Mouse (Mus musculus) liver, embryonic 14.5 days (tissue): ENCODE data around the gene Shld2. TPM values are rescaled to one million over a fixed set of nuclear protein-coding genes. Genes with fewer than 3 reads are reported as not detected.

Experiments
- ATAC-seq: fragments of 200-750 bp; cut with Nextera tagmentation; 2 replicates; pipeline ENCODE4 v1.8.0; 2017; ENCODE audit warnings: moderate number of reproducible peaks, mild to moderate bottlenecking, moderate library complexity; ENCODE audit not compliant: insufficient read depth
- DNase-seq, 3 experiments: peaks; one replicate each; pipeline ENCODE4 v3.0.0-alpha.2; 2012 to 2013; ENCODE audit warnings: low read depth in 3 of 3, low spot score in 3 of 3
- H3K27ac ChIP-seq: fragments of 300-500 bp; sonication (generic); 2 replicates; pipeline ENCODE4 v1.5.1; 2014; ENCODE audit warnings: moderate library complexity, mild to moderate bottlenecking, control low read depth, inconsistent platforms
- H3K27me3 ChIP-seq: fragments of 300-500 bp; sonication (generic); 2 replicates; pipeline ENCODE4 v1.6.1; 2014; ENCODE audit warnings: mild to moderate bottlenecking, low read length, moderate library complexity; ENCODE audit not compliant: control insufficient read depth, insufficient read depth
- H3K36me3 ChIP-seq: fragments of 300-500 bp; sonication (generic); replicated peaks from 2 replicates; pipeline ENCODE4 v1.6.1; 2014; ENCODE audit warnings: low read depth; ENCODE audit not compliant: control insufficient read depth, insufficient read depth
- H3K4me1 ChIP-seq, 2 experiments: fragments of 200-500 bp in 1 of 2; fragments of 300-500 bp in 1 of 2; sonication (generic) in 1 of 2; replicated peaks; 2 replicates each; pipeline ENCODE4 v1.6.1; 2012 to 2014; ENCODE audit warnings: antibody characterized with exemption in 1 of 2, inconsistent platforms in 1 of 2, low read length in 1 of 2; ENCODE audit not compliant: control insufficient read depth in 2 of 2, insufficient read depth in 2 of 2
- H3K4me2 ChIP-seq: fragments of 300-500 bp; sonication (generic); 2 replicates; pipeline ENCODE4 v1.6.1; 2014; ENCODE audit warnings: low read depth, mild to moderate bottlenecking, control low read depth, moderate library complexity
- H3K4me3 ChIP-seq, 2 experiments: fragments of 200-500 bp in 1 of 2; fragments of 300-500 bp in 1 of 2; sonication (generic) in 1 of 2; 2 replicates each; pipeline ENCODE4 v1.5.1; 2012 to 2014; ENCODE audit warnings: low read depth in 2 of 2, low read length in 2 of 2, mild to moderate bottlenecking in 2 of 2, control low read depth in 1 of 2, inconsistent platforms in 1 of 2, moderate library complexity in 1 of 2; ENCODE audit not compliant: insufficient read depth in 1 of 2
- H3K9ac ChIP-seq: fragments of 300-500 bp; sonication (generic); replicated peaks from 2 replicates; pipeline ENCODE4 v1.6.1; 2014; ENCODE audit warnings: mild to moderate bottlenecking, control low read depth, moderate library complexity
- H3K9me3 ChIP-seq: fragments of 300-500 bp; sonication (generic); 2 replicates; pipeline ENCODE4 v1.6.1; 2016; ENCODE audit warnings: low read length, mixed read lengths; ENCODE audit not compliant: control insufficient read depth
- CTCF ChIP-seq: IDR thresholded peaks from 2 replicates; pipeline ENCODE4 v1.5.1; 2016; ENCODE audit warnings: antibody characterized with exemption, low read depth, control low read depth
- EP300 ChIP-seq: IDR thresholded peaks from 2 replicates; pipeline ENCODE4 v1.6.1; 2016; ENCODE audit warnings: antibody characterized with exemption, low read depth
- WGBS: fragments of 180-500 bp; shearing (Covaris S2); extraction: QIAGEN DNeasy Blood & Tissue Kit; methylation state at CpG from one replicate; pipeline ENCODE4 v1.1.7; 2014; ENCODE audit not compliant: insufficient replicate concordance; 5-methylcytosine and 5-hydroxymethylcytosine counted together
- polyA plus RNA-seq, 2 experiments: library from polyadenylated mRNA; depleted of rRNA in 1 of 2; stranded (reverse) in 1 of 2; unstranded in 1 of 2; fragments of >200 nt; fragmentation: Nextera tagmentation in 1 of 2; extraction: Ambion mirVana in 1 of 2; gene quantifications; 2 replicates each; pipeline versions ENCODE4 v1.2.1 to v1.2.3; 2012 to 2014

Gene Shld2
- polyA plus RNA-seq, 2 experiments, result 3.0 to 4.8 TPM

DNA sequence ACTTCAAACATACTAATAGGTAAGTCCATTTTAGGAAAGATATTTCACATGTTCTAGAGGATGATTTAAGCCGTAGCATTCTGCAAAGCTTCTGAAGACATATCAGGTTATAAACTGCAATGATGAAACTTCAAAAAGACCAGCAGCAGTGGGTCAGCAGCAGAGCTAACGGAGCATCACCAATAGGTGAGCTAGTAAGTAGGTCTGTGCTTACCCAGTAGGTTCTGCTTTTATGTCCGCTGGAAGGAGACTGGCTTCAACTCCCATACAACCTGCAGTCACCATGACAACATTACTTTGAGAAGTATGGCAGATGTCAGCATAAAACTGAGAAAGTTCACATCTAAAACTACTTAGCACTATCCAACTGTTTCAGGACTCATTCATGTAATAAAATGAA, 16.7 kb downstream of the Shld2 start:
- H3K27me3 ChIP-seq, result no peaks in the 10 kb centered on the region
- no peak overlapping the region for H3K4me3 ChIP-seq
- 69% methylated on average over 3 of the region's 3 CpGs for WGBS
- TF ChIP-seq EP300, result no peak
- no peak for TF ChIP-seq CTCF
- no peak overlapping the region for H3K9ac ChIP-seq
- peaks cover 0 to 8% of the 10 kb centered on the region in 2 experiments; a peak in 1 of 4 replicates for H3K4me1 ChIP-seq
- H3K9me3 ChIP-seq, result no peaks in the 10 kb centered on the region
- ATAC-seq (no peak), DNase-seq (no peak)
- H3K36me3 ChIP-seq, result no peaks in the 10 kb centered on the region
- no peak overlapping the region for H3K4me2 ChIP-seq
- H3K27ac ChIP-seq, result no peak overlapping the region

- WGBS, result 34% methylated on average over 1 of the region's 1 CpGs
- Histone ChIP-seq H3K4me3 (no peak overlapping the region), H3K27ac (no peak overlapping the region), H3K9ac (no peak overlapping the region), H3K9me3 (no peaks in the 10 kb centered on the region), H3K27me3 (no peaks in the 10 kb centered on the region), H3K4me2 (no peak overlapping the region), H3K4me1 (no peaks in the 10 kb centered on the region), H3K36me3 (no peaks in the 10 kb centered on the region)
- TF ChIP-seq EP300, result no peak
- no peak for TF ChIP-seq CTCF
- DNase-seq (no peak), ATAC-seq (no peak)
These were observed 20.1 kb downstream of the Shld2 start for GRCm38 (mm10) chr14:34290229-34290628.

DNA sequence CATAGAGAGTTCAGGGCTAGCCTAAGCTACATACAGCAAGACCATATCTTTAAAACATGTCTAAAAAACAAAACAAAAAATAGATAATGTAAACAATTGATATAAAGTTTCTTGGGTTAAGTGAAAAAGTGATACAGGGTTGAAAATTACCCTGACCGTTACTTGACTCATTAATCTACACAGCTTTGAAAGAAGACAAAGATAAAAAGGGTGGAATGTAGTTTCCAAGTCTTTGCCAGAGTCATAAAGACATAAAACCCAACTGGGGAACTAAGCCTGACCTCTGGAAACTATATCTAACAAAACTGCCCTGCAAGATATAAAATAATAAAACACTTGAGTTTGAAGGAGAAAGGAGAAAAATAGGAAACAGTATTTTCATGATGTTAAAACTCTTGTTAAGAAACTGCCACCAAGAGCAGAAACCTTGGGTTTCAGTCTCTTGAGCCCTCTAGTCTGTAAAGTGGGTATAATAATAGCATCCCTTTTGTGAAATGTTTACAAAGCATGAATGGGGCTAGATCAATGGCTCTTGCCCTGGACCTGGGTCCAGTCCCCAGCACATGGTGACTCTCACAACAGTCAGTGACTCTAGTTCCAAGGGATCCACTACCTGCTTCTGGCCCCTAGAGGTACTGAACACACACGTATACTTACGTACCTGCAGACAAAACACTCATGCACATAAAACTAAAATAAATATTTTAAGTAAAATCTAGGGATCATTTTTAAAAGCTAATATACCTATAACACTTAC, 20.9 kb downstream of the Shld2 start:
- H3K9ac ChIP-seq, result no peak overlapping the region
- H3K27me3 ChIP-seq, result no peaks in the 10 kb centered on the region
- H3K36me3 ChIP-seq, result no peaks in the 10 kb centered on the region
- H3K4me2 ChIP-seq, result no peak overlapping the region
- no peak overlapping the region for H3K4me3 ChIP-seq
- no peak overlapping the region for H3K27ac ChIP-seq
- DNase-seq, result no peak
- no peak for TF ChIP-seq CTCF
- TF ChIP-seq EP300, result no peak
- no peaks in the 10 kb centered on the region for H3K9me3 ChIP-seq
- no peak for ATAC-seq
- WGBS, result 75% methylated on average over 3 of the region's 3 CpGs
- H3K4me1 ChIP-seq, result no peaks in the 10 kb centered on the region

DNA sequence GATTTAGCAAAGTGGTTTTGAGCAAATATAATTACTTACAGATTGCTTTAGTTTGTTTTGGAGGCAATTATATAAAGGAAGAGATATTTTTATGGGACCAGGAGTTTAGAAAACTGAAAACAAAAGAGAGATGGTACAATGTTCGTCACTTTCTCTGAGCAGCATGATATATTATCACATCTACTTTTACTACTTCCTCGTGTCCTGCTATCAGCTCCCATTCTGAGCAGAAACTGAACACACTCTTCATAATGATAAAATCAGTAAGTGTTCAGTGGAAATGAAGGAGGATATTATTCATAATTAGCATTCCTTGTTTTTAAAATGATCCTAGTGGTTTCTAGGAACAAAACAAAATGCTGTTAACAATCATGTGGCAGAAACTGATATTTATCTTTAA, 21.9 kb downstream of the Shld2 start:
- H3K4me3 ChIP-seq, result no peak overlapping the region
- H3K4me1 ChIP-seq, result no peaks in the 10 kb centered on the region
- no peaks in the 10 kb centered on the region for H3K36me3 ChIP-seq
- no peak overlapping the region for H3K9ac ChIP-seq
- no peak for DNase-seq
- no peak for ATAC-seq
- no peak overlapping the region for H3K4me2 ChIP-seq
- no peak overlapping the region for H3K27ac ChIP-seq
- WGBS, result 34% methylated on average over 2 of the region's 2 CpGs
- TF ChIP-seq EP300 (no peak), CTCF (no peak)
- H3K27me3 ChIP-seq, result no peaks in the 10 kb centered on the region
- H3K9me3 ChIP-seq, result no peaks in the 10 kb centered on the region

DNA sequence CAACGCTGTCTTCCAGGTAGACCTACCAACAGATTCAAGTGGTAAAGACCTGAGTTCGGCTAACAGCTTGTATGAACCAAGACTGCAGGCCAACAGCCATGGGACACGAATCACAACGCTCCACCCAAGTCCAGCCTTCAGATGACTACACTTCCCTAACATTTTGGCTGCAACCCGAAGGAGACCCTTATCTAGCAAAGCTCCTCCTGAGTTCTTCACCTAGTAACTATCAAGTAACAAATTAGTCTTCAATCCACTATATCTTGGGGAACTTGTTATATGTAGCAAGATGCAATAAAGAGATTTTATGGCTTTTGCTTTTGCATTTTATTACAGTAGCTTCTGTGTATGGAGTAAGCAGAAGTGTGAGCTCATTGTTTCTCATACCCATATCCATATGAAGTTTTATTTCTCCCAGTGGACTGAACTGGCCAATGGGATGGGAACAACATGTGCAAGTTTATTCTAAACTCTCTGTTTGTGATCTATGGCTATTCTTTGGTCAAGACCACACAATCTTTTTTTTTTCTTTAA, 28.5 kb downstream of the Shld2 start:
- Histone ChIP-seq H3K27ac (no peak overlapping the region), H3K4me2 (no peak overlapping the region), H3K9ac (no peak overlapping the region), H3K4me3 (no peak overlapping the region), H3K36me3 (no peaks in the 10 kb centered on the region), H3K4me1 (no peaks in the 10 kb centered on the region), H3K27me3 (no peaks in the 10 kb centered on the region), H3K9me3 (no peaks in the 10 kb centered on the region)
- no peak for DNase-seq
- TF ChIP-seq EP300 (no peak), CTCF (no peak)
- ATAC-seq, result no peak
- 61% methylated on average over 5 of the region's 5 CpGs for WGBS
